Mouse (Mus musculus) thymus, postnatal 4 days (tissue): ENCODE measurements at regions not wholly inside any gene's neighbourhood (a gene's known extent, or its start where the extent isn't known, plus 50 kb on each side); places are given as distances from the start of the nearest gene placed in this dataset.
"Not testable (repeated sequence)": the region's sequence is repeated elsewhere in the genome, so short reads cannot be mapped to it uniquely, and the experiment has no call there.

ENCODE experiments used
- DNase-seq: peaks from one replicate; pipeline ENCODE4 v3.0.0; 2021

DNA sequence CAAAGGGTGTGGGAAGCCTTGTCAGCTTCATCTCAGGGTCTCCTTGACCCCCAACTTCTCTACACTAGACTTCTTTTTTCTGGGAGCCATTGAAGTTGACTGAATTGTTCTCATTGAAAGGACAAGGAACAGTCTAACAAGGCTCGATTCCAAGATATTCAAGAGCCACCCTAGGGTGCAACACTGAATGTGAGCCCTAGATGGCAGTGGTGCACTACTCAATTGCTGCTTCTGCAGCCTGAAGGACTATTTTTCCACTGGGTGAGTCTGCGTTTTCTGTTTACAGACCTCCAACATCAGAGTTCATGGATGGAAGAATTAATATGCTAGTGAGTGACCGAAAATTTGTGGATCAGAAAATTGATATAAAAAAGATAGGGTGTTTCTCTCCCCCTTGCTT, 161.5 kb downstream of the Hpcal1 start:
- DNase-seq: peak; percentile 64

DNA sequence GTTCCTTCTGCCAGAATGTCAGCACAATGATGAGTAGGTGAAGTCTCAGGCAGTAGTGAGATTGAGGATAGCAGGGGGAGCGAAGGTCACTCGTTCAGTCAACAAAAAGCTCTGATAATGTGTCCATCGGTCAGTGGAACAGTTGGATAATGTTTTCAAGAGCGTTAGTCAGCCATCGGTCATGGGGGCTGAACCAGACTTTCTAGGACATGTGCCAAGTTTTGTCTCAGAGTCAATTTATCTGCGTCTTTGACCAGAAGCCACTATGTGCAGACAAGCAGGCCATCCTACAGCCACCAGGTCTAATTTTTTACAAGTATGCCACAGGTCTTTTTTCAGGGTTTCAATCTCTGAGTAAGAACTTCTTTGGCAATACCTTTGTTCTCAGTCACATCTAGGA, 181.8 kb downstream of the Hpcal1 start:
- DNase-seq: not testable (repeated sequence)

DNA sequence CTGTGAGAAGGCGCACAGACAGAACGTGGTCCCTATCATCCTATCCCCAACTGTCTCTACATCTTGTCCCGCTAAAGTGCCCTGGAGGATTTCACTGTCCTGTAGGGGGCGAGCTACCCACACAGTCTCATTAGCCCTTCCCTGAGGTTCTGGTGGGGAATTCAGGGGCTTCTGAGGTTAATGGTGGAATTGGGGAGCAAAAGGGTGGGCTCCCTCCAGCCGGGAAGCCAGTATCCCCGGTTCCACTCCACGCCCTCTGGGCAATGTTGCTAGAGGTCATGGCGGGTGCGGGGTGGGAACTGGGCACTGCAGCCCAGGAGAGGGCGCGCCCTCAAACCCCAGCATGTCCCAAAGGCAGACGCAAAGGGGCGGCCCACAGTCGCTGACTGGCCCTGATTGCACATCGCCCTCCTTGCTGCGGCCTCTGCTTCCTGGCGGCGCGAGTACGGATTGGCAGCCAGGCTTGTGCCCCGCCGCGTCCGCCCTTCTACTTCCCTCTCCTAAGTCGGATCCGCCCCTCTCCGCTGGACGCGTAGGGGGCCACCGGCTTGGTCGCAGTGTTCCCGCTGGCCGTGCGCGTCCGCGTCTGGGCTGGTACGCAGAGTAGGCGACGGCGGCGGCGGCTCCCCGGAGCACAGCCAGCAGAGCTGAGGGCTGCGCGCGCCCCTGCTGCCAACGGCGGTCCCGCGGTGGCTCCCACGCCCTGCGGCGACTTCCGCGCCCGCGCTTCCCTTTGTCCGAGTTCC, 190.9 kb downstream of the Hpcal1 start:
- peak; percentile 82 for DNase-seq

DNA sequence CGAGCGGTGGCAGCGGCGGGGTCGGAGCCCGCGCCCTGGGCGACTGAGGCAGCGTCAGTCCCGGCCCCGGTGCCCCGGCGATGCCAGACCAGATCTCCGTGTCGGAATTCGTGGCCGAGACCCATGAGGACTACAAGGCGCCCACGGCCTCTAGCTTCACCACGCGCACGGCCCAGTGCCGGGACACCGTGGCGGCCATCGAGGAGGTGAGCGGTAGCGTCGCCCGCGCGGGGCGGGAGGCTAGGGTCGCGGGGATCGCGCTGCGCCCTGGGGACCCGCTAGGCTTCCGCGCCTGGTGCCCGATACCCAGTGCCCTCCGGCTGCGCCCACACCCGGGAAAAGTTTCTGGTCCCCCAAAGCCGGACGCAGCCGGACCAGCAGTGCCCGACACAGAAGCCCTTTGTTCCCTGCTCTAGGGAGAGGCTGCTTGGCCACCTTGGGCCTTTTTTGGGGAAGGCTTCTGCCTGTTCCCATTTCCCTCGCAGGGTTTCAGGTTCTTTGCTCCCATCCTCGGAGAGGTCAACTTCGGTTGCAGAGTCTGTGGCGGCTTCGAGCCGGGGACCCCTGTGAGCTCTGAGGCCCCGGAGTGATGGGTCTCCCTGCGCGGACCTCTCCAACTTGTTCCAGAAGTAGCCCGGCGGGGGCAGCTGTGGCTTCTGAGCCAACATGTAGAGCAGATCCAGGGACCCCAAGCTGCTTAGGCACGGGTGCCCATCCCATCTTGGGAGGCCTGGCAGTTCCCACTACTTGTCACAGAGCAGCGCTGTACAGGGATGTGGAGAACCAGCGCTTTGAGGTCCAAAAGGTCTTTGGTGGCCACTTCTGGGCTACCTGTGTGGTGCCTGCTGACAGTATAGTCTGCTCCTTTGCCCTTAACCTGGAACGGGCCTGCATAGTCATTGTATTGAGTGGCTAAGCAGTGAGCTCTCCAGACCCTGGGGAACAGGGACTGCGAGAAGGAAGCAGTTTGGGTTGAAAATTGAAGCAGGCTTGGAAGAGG, 191.8 kb downstream of the Hpcal1 start:
- peak; percentile 29 for DNase-seq

DNA sequence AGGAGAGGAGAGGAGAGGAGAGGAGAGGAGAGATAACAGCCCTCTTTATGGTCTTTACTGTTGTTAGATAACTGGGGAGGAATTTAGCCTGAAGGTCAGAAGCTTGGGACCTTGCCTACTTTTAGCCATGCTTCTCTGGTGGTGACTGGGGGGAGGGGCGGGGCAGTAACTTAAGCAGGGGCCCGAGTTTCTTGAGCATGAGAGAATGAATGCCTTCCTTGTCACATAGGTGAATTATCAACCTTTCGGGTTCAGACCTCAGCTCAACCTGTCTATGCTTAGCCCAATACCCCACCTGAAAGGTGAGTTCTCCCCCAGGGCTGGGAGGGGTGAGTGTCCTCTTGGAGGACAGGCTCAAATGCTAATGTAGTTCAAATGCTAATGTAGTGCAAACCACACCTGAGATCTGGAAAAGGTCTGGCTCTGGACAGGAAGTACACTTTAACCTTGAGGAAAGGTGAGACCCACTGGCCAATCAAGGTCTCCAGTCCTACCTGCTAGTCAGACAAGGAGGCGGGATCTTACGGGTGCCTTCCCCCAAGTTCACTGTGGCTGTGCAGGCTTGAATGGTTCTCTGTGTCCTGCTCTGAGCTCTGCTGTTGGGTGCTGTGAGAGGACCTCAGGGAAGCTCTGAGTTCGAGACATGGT, 201.1 kb downstream of the Hpcal1 start:
- DNase-seq: not testable (repeated sequence)

DNA sequence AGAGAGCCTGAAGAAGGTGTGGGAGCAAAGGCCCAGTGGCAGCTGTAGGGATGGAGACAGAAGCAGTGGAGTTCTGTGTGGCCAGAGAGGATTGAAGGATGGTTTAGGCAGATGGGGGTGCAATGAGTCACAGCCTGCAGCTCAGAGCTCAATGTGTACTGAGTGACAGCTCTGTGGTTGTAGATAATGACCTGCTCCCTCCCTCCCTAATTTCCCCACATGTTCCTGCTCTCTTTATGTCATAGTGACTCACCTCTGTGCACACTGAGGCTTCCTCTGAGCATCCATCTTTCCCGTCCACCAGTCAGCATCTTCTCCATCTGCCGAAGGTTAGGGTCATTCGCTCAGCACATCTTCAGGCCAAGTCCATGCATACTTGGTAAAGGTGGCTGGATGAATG, 222.4 kb downstream of the Hpcal1 start:
- not testable (repeated sequence) for DNase-seq
